Mouse (Mus musculus) layer of hippocampus, postnatal 36 days (tissue): ENCODE measurements around the gene Necab2. TPM values are rescaled to one million over a fixed set of nuclear protein-coding genes. Genes with fewer than 3 reads are reported as not detected.

Experiments used
- total RNA-seq, 2 experiments: library from RNA; stranded (reverse); gene quantifications; 2 replicates each; pipeline ENCODE4 v1.2.3; 2021

Gene Necab2
- total RNA-seq, 2 experiments from 2014 or later, result 94.4 to 116 TPM

Other genes with a start within 250 kb of the Necab2 start
- 100 to 1,000 TPM; 346 to 354 TPM for gene Hsbp1, start 102.2 kb upstream of the Necab2 start, total RNA-seq
- 10 to 100 TPM; 26.5 to 28.6 TPM for gene Mlycd, start 51.8 kb upstream of the Necab2 start, total RNA-seq
- under 1 TPM in 1 of 2 experiments, not detected in 1; 0.56 TPM for gene Osgin1, start 12.6 kb upstream of the Necab2 start, total RNA-seq
- not detected for gene Slc38a8, start 55.0 kb downstream of the Necab2 start, total RNA-seq
- 10 to 100 TPM; 70.3 to 74.6 TPM for gene Mbtps1, start 112.0 kb downstream of the Necab2 start, total RNA-seq
- 10 to 100 TPM; 39.8 to 42.0 TPM for gene Hsdl1, start 128.5 kb downstream of the Necab2 start, total RNA-seq
- under 1 TPM; 0.12 to 0.18 TPM for gene Dnaaf1, start 128.5 kb downstream of the Necab2 start, total RNA-seq
- gene Taf1c, start 158.5 kb downstream of the Necab2 start, total RNA-seq, result 10 to 100 TPM; 11.5 to 11.7 TPM
- under 1 TPM in 1 of 2 experiments, not detected in 1; 0.46 TPM for gene Adad2, start 166.0 kb downstream of the Necab2 start, total RNA-seq
- gene Kcng4, start 189.0 kb downstream of the Necab2 start, total RNA-seq, result 1 to 10 TPM; 3.6 to 3.7 TPM
- 1 to 10 TPM; 7.8 to 9.2 TPM for gene Wfdc1, start 219.6 kb downstream of the Necab2 start, total RNA-seq